Mouse (Mus musculus) liver, embryonic 12.5 days (tissue): Measurements from ENCODE around the gene 1700021F07Rik. TPM values are rescaled to one million over a fixed set of nuclear protein-coding genes. Genes with fewer than 3 reads are reported as not detected.

Experiments
- polyA plus RNA-seq: library from polyadenylated mRNA; unstranded; fragments of >200 nt; fragmentation: Nextera tagmentation; extraction: Ambion mirVana; gene quantifications from 2 replicates; pipeline ENCODE4 v1.2.1, GENCODE M21; 2016

Gene 1700021F07Rik
- polyA plus RNA-seq, 1 experiment from 2014 or later: not detected

Other genes starting within 250 kb of the 1700021F07Rik start
- 0.24 and 0.37 TPM in 2 replicates for gene Pmepa1, start 246.1 kb upstream of the 1700021F07Rik start, polyA plus RNA-seq
- gene Ankrd60, start 55.8 kb downstream of the 1700021F07Rik start, polyA plus RNA-seq: not detected in 2 replicates
- gene Rab22a, start 137.2 kb downstream of the 1700021F07Rik start, polyA plus RNA-seq: 21.5 and 25.6 TPM in 2 replicates
- gene 1700010B08Rik, start 196.8 kb downstream of the 1700021F07Rik start, polyA plus RNA-seq: not detected in 2 replicates
- 7.3 and 8.9 TPM in 2 replicates for gene Vapb, start 214.9 kb downstream of the 1700021F07Rik start, polyA plus RNA-seq